Mouse (Mus musculus): ENCODE data around the gene Tedc2. TPM values are rescaled to one million over a fixed set of nuclear protein-coding genes. Genes with fewer than 3 reads are reported as not detected.

Tedc2 gene
- polyA plus RNA-seq, 1 experiment = 24.5 TPM

DNA sequence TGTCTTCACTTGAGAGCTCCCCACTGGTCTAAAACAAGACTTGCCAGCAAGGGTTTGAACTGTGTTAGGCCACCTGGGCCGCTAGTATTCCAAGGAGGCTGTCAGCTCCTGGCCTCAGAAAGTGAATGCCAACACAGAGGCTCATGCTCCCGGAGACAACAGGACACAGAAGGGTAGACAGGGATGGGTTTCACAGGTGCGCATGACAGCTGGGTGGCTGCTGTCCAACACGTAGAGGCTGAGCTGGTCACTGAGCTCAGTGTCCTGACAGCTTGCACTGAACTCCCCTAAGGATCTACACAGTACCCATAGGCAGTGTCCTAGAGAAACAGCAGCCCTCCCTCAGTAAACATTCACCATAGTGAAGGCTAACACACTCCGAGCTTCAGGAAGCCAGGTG, 2.9 kb upstream of the Tedc2 start:
- no peak for TF ChIP-seq EP300 (IDR thresholded peaks at IDR 0.05; ENCODE audit: insufficient read depth, low read depth, low read length)
- TF ChIP-seq POLR2A (IDR thresholded peaks at IDR 0.05; ENCODE audit: insufficient read depth, low read length) = no peak
- TF ChIP-seq CTCF (IDR thresholded peaks at IDR 0.05; ENCODE audit: low read depth, low read length) = no peak
- H3K36me3 ChIP-seq (ENCODE audit: control insufficient read depth, insufficient read depth, low read length, poor library complexity, severe bottlenecking) = peaks cover 45% of the 10 kb centered on the region
- no peak overlapping the region for H3K9ac ChIP-seq (ENCODE audit: low read depth, poor library complexity, severe bottlenecking)
- H3K9me3 ChIP-seq (replicated peaks; ENCODE audit: control insufficient read depth, insufficient read depth, low read length, poor library complexity, severe bottlenecking) = no peaks in the 10 kb centered on the region
- peaks cover 2% of the 10 kb centered on the region for H3K4me1 ChIP-seq (ENCODE audit: control insufficient read depth, insufficient read depth, low read length)
- no peaks in the 10 kb centered on the region for H3K27me3 ChIP-seq (ENCODE audit: control insufficient read depth, insufficient read depth, low read length, poor library complexity, severe bottlenecking)
- H3K4me3 ChIP-seq (ENCODE audit: low read depth, low read length) = no peak overlapping the region
- no peak overlapping the region for H3K27ac ChIP-seq (ENCODE audit: insufficient read depth, low read length)

DNA sequence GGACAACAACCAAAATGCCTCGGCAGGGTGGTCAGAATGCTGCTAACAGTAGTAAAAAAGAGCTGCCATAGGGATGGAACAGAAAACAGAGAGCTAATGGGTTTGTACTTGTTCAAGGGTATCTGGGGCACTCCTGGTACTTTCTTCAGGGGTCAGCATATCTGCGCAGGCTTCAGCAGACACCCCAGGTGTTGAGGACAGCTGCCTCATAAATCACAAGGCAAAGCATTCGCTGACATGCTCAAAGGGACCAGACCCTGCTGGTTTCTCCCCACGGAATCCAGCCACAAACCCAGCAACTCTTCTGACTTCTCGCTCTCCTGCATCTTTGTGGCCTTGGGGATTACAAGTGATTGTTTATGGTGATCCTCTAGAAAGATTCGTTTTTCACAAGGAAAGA, 2.0 kb upstream of the Tedc2 start:
- no peak overlapping the region for H3K4me3 ChIP-seq (ENCODE audit: low read depth, low read length)
- no peak overlapping the region for H3K9ac ChIP-seq (ENCODE audit: low read depth, poor library complexity, severe bottlenecking)
- H3K27ac ChIP-seq (ENCODE audit: insufficient read depth, low read length) = no peak overlapping the region
- H3K9me3 ChIP-seq (replicated peaks; ENCODE audit: control insufficient read depth, insufficient read depth, low read length, poor library complexity, severe bottlenecking) = no peaks in the 10 kb centered on the region
- no peaks in the 10 kb centered on the region for H3K27me3 ChIP-seq (ENCODE audit: control insufficient read depth, insufficient read depth, low read length, poor library complexity, severe bottlenecking)
- peaks cover 2% of the 10 kb centered on the region for H3K4me1 ChIP-seq (ENCODE audit: control insufficient read depth, insufficient read depth, low read length)
- H3K36me3 ChIP-seq (ENCODE audit: control insufficient read depth, insufficient read depth, low read length, poor library complexity, severe bottlenecking) = peaks cover 36% of the 10 kb centered on the region
- no peak for TF ChIP-seq EP300 (IDR thresholded peaks at IDR 0.05; ENCODE audit: insufficient read depth, low read depth, low read length)
- no peak for TF ChIP-seq CTCF (IDR thresholded peaks at IDR 0.05; ENCODE audit: low read depth, low read length)
- no peak for TF ChIP-seq POLR2A (IDR thresholded peaks at IDR 0.05; ENCODE audit: insufficient read depth, low read length)

DNA sequence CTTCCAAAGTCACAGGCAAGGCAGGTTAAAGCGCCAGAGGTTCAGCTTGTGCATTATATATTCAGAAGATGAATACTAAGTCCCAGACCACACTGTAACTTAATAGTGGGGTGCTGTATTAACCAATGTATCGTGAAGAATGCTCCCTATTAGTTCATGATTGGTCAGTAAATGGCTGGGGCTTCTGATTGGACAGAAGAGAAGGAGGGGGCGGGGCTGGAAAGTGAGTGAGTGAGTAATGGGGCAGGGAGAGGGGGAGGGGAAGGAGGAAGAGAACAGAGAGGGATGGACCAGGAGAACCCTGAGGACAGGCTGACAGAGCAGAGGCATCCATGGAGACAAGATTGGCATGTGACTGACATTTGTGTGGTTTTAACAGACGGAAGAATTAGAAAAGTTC, 3.8 kb downstream of the Tedc2 start:
- H3K9me3 ChIP-seq (replicated peaks; ENCODE audit: control insufficient read depth, insufficient read depth, low read length, poor library complexity, severe bottlenecking) = no peaks in the 10 kb centered on the region
- H3K4me3 ChIP-seq (ENCODE audit: low read depth, low read length) = no peak overlapping the region
- 0 out of 2 replicates have a peak overlapping the region, but pooled peaks have one; percentile 25 for H3K27ac ChIP-seq (ENCODE audit: insufficient read depth, low read length)
- TF ChIP-seq POLR2A (IDR thresholded peaks at IDR 0.05; ENCODE audit: insufficient read depth, low read length) = no peak
- no peak for TF ChIP-seq EP300 (IDR thresholded peaks at IDR 0.05; ENCODE audit: insufficient read depth, low read depth, low read length)
- TF ChIP-seq CTCF (IDR thresholded peaks at IDR 0.05; ENCODE audit: low read depth, low read length) = no peak
- peaks cover 5% of the 10 kb centered on the region for H3K4me1 ChIP-seq (ENCODE audit: control insufficient read depth, insufficient read depth, low read length)
- H3K9ac ChIP-seq (ENCODE audit: low read depth, poor library complexity, severe bottlenecking) = no peak overlapping the region
- no peaks in the 10 kb centered on the region for H3K27me3 ChIP-seq (ENCODE audit: control insufficient read depth, insufficient read depth, low read length, poor library complexity, severe bottlenecking)
- H3K36me3 ChIP-seq (ENCODE audit: control insufficient read depth, insufficient read depth, low read length, poor library complexity, severe bottlenecking) = peaks cover 10% of the 10 kb centered on the region; the same call in 1 of the 2 replicates

DNA sequence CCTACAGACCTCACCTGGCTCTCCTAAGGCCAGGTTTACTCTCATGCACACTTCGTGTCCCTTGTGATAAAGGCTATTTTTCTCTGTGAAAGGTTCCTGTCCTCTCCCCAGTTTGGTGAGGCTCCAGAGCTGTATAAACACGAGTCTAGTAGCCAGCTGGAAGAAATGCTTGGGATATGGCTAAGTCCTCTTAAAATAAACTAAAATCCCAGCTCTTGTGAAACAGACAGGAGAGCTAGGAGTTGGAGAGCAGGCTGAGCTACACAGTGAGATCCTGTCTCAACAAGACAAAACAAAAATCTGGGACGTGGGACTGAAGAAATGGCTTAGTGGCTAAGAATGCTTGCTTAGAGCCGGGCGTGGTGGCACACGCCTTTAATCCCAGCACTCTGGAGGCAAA, 7.5 kb downstream of the Tedc2 start:
- no peak overlapping the region for H3K4me3 ChIP-seq (ENCODE audit: low read depth, low read length)
- H3K4me1 ChIP-seq (ENCODE audit: control insufficient read depth, insufficient read depth, low read length) = peaks cover 6% of the 10 kb centered on the region
- H3K9ac ChIP-seq (ENCODE audit: low read depth, poor library complexity, severe bottlenecking) = no peak overlapping the region
- no peaks in the 10 kb centered on the region for H3K9me3 ChIP-seq (replicated peaks; ENCODE audit: control insufficient read depth, insufficient read depth, low read length, poor library complexity, severe bottlenecking)
- peaks cover 10% of the 10 kb centered on the region; the same call in 1 of the 2 replicates for H3K36me3 ChIP-seq (ENCODE audit: control insufficient read depth, insufficient read depth, low read length, poor library complexity, severe bottlenecking)
- H3K27ac ChIP-seq (ENCODE audit: insufficient read depth, low read length) = no peak overlapping the region
- no peak for TF ChIP-seq POLR2A (IDR thresholded peaks at IDR 0.05; ENCODE audit: insufficient read depth, low read length)
- no peak for TF ChIP-seq EP300 (IDR thresholded peaks at IDR 0.05; ENCODE audit: insufficient read depth, low read depth, low read length)
- TF ChIP-seq CTCF (IDR thresholded peaks at IDR 0.05; ENCODE audit: low read depth, low read length) = no peak
- H3K27me3 ChIP-seq (ENCODE audit: control insufficient read depth, insufficient read depth, low read length, poor library complexity, severe bottlenecking) = no peaks in the 10 kb centered on the region

DNA sequence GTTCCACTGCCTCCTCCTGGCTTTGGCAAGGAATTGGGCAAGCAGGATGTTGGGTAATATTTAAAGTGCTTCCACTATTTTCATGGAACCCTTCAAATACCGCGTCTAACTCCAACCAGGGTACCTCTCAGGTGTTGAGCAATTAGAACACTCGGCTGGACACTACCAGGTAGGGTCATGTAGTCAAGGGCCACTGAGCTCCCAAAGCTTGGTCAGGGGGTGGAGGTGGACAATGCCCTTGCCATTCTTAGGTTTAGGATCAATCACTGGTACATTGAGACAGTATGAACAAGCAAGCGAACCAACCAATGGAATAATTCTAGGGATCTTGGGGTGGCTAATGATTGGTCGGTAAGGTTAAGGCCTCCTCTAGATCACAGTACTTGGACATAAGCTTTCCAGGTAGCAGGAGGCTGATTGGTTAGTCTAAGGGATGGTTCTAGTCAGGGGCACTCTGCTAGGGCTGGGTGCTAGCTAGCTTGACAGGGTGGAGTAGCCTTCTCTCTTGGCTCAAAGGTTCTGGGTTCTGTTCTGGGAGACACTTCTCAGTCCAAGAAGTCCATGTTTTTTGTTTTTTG, 8.1 kb downstream of the Tedc2 start:
- no peaks in the 10 kb centered on the region for H3K27me3 ChIP-seq (ENCODE audit: control insufficient read depth, insufficient read depth, low read length, poor library complexity, severe bottlenecking)
- H3K9ac ChIP-seq (ENCODE audit: low read depth, poor library complexity, severe bottlenecking) = no peak overlapping the region
- H3K4me3 ChIP-seq (ENCODE audit: low read depth, low read length) = peak overlapping the region; percentile 75
- TF ChIP-seq EP300 (IDR thresholded peaks at IDR 0.05; ENCODE audit: insufficient read depth, low read depth, low read length) (no peak), CTCF (IDR thresholded peaks at IDR 0.05; ENCODE audit: low read depth, low read length) (no peak), POLR2A (IDR thresholded peaks at IDR 0.05; ENCODE audit: insufficient read depth, low read length) (no peak)
- peaks cover 10% of the 10 kb centered on the region; the same call in 1 of the 2 replicates for H3K36me3 ChIP-seq (ENCODE audit: control insufficient read depth, insufficient read depth, low read length, poor library complexity, severe bottlenecking)
- H3K9me3 ChIP-seq (replicated peaks; ENCODE audit: control insufficient read depth, insufficient read depth, low read length, poor library complexity, severe bottlenecking) = no peaks in the 10 kb centered on the region
- H3K27ac ChIP-seq (ENCODE audit: insufficient read depth, low read length) = no peak overlapping the region
- H3K4me1 ChIP-seq (ENCODE audit: control insufficient read depth, insufficient read depth, low read length) = peaks cover 6% of the 10 kb centered on the region

DNA sequence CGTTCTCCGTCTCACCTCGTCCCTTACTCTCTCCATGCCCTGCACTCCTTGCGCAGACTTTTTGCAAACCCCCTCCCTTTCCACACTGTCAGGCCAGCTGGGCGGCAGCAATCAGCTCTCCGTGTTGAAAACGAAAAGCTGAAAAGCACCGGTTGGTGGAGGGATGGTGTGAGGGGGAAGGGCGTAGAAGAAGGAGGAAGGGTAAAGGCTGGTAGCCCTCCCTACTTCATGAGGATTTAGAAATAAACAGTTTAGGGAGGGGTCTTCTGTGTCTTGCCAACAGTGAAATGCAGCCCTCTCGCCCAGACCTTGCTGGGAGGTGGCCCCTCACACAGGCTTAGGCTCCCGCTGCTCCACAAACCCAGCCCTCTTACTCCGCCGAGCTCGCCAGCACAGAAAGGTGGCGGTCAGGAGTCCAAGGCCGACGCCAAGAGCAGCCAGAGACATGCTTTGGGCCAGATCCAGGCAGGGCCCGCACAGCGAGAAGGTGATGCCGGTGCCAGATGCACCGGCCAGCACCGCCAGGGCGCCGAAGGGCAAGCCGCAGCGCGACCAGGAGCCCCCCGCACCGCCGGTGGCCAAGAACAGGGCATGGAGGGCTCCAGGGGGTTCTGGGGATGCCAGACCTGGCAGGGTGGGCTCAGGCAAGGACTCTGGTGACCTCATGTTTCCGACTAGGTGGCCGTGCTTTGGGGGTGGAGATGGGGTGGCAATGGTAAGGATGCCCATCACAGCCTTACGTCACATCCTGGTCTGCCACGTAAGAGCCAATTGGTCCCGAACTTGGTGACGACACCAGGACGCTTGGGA, 8.8 kb downstream of the Tedc2 start:
- no peak overlapping the region for H3K27ac ChIP-seq (ENCODE audit: insufficient read depth, low read length)
- no peak for TF ChIP-seq EP300 (IDR thresholded peaks at IDR 0.05; ENCODE audit: insufficient read depth, low read depth, low read length)
- TF ChIP-seq POLR2A (IDR thresholded peaks at IDR 0.05; ENCODE audit: insufficient read depth, low read length) = no peak
- no peak for TF ChIP-seq CTCF (IDR thresholded peaks at IDR 0.05; ENCODE audit: low read depth, low read length)

More for the DNA sequence above, 8.8 kb downstream of the Tedc2 start:
- Histone ChIP-seq H3K9me3 (replicated peaks; ENCODE audit: control insufficient read depth, insufficient read depth, low read length, poor library complexity, severe bottlenecking) (no peaks in the 10 kb centered on the region), H3K36me3 (ENCODE audit: control insufficient read depth, insufficient read depth, low read length, poor library complexity, severe bottlenecking) (peaks cover 10% of the 10 kb centered on the region; the same call in 1 of the 2 replicates), H3K9ac (ENCODE audit: low read depth, poor library complexity, severe bottlenecking) (peak overlapping the region; percentile 54), H3K27me3 (ENCODE audit: control insufficient read depth, insufficient read depth, low read length, poor library complexity, severe bottlenecking) (no peaks in the 10 kb centered on the region), H3K4me1 (ENCODE audit: control insufficient read depth, insufficient read depth, low read length) (peaks cover 6% of the 10 kb centered on the region), H3K4me3 (ENCODE audit: low read depth, low read length) (peak overlapping the region; percentile 75)
